Mouse (Mus musculus) liver, postnatal 0 days (tissue): ENCODE results near the gene Ninj2.

ENCODE experiments used
- CTCF ChIP-seq: sonication (generic); IDR thresholded peaks from 2 replicates; pipeline ENCODE4 v1.5.1; 2016; ENCODE audit warnings: antibody characterized with exemption, low read depth
- EP300 ChIP-seq: IDR thresholded peaks from 2 replicates; pipeline ENCODE4 v1.6.1; 2016; ENCODE audit warnings: antibody characterized with exemption, low read depth, mild to moderate bottlenecking

GRCm38 (mm10) chr6:120113856-120114255 is 20.7 kb downstream of the Ninj2 start:
- no peak for TF ChIP-seq CTCF
- TF ChIP-seq EP300, result no peak
